Mouse (Mus musculus) CH12.LX (cell line): Measurements from ENCODE around the gene Dpy30.

ENCODE experiments used
- CHD2 ChIP-seq: IDR thresholded peaks from 2 replicates; pipeline ENCODE4 v1.6.1; 2011; ENCODE audit warnings: low read length, improper control_type of control experiment
- CTCF ChIP-seq, 2 experiments: IDR thresholded peaks in 1 of 2; conservative IDR thresholded peaks in 1 of 2; 2 replicates each; pipeline ENCODE4 v1.5.1; 2011 to 2012; ENCODE audit warnings: low read depth in 2 of 2, low read length in 2 of 2, improper control_type of control experiment in 1 of 2, inconsistent platforms in 1 of 2, mild to moderate bottlenecking in 1 of 2, moderate library complexity in 1 of 2
- EP300 ChIP-seq: IDR thresholded peaks from 2 replicates; pipeline ENCODE4 v1.6.1; 2011; ENCODE audit warnings: low read length, improper control_type of control experiment
- ETS1 ChIP-seq: conservative IDR thresholded peaks from 2 replicates; pipeline ENCODE4 v1.6.1; 2012; ENCODE audit warnings: low read depth, mild to moderate bottlenecking, inconsistent platforms, low read length, improper control_type of control experiment, moderate library complexity
- JUN ChIP-seq: IDR thresholded peaks from 2 replicates; pipeline ENCODE4 v1.6.1; 2011; ENCODE audit warnings: low read depth, mild to moderate bottlenecking, low read length, improper control_type of control experiment, moderate library complexity; ENCODE audit not compliant: insufficient read depth
- MAFK ChIP-seq: IDR thresholded peaks from 2 replicates; pipeline ENCODE4 v1.6.1; 2011; ENCODE audit warnings: low read length, improper control_type of control experiment; ENCODE audit not compliant: insufficient replicate concordance
- MAZ ChIP-seq: IDR thresholded peaks from 2 replicates; pipeline ENCODE4 v1.6.1; 2012; ENCODE audit warnings: low read depth, mild to moderate bottlenecking, inconsistent platforms, low read length, improper control_type of control experiment, moderate library complexity
- MYC ChIP-seq: IDR thresholded peaks from 2 replicates; pipeline ENCODE4 v1.6.1; 2011; ENCODE audit warnings: low read depth, mild to moderate bottlenecking, improper control_type of control experiment, low read length
- POLR2A ChIP-seq: IDR thresholded peaks from 2 replicates; pipeline ENCODE4 v1.6.1; 2011; ENCODE audit warnings: low read depth, mild to moderate bottlenecking, improper control_type of control experiment, low read length
- POLR2AphosphoS2 ChIP-seq: IDR thresholded peaks from 2 replicates; pipeline ENCODE4 v1.6.1; 2011; ENCODE audit warnings: low read depth, low read length, improper control_type of control experiment
- RCOR1 ChIP-seq: conservative IDR thresholded peaks from 2 replicates; pipeline ENCODE4 v1.6.1; 2012; ENCODE audit warnings: low read depth, mild to moderate bottlenecking, inconsistent platforms, low read length, improper control_type of control experiment

- TF ChIP-seq CHD2 = no peak
- TF ChIP-seq CTCF (conservative IDR thresholded peaks at IDR 0.05 in 1 of 2, IDR thresholded peaks at IDR 0.05 in 1 of 2; ENCODE audit: low read depth in 2 of 2, low read length in 2 of 2) = no peak
- TF ChIP-seq POLR2A = no peak
- TF ChIP-seq POLR2AphosphoS2 = no peak
- no peak for TF ChIP-seq EP300
- TF ChIP-seq MAZ = no peak
- TF ChIP-seq RCOR1 = no peak
- TF ChIP-seq ETS1 = no peak
- no peak for TF ChIP-seq JUN
- no peak for TF ChIP-seq MAFK
- no peak for TF ChIP-seq MYC
Measured at GRCm38 (mm10) chr17:74288626-74289025, 35.1 kb downstream of the Dpy30 start.
